Mouse (Mus musculus): ENCODE data around the gene P3h2. TPM values are rescaled to one million over a fixed set of nuclear protein-coding genes. Genes with fewer than 3 reads are reported as not detected.

The P3h2 gene
- polyA plus RNA-seq, 1 experiment from 2014 or later = 6.7 TPM

DNA sequence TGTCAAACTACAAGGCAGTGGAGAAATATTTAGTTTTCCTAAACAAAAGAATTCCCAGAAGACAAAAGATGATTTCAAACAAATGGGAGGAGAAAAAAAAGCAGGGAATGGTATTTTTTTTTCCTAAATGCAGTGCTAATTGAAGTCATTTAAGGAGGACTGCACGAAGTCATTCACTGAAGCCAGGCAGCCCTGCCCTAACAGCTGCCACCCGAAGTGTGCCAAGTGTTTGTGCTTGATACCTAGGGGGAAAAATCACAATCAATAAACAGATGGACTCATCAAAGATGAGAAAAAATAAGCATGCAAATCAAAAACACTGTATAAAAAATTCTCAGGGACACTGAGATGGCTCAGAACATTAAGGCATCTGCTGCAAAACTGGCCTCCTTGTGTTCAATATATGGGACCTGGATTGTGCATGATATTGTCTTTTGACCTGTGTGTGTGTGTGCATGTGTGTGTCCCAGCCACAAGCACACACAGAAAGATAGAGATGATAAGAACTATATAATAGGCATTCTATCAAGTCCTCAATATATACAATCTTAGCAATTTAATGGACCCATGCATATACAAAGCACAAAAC lies 76.1 kb downstream of the P3h2 start:
- H3K9me3 ChIP-seq (replicated peaks) = no peaks in the 10 kb centered on the region
- H3K4me3 ChIP-seq (replicated peaks) = no peak overlapping the region
- H3K4me1 ChIP-seq = peaks cover 13% of the 10 kb centered on the region
- no peaks in the 10 kb centered on the region for H3K36me3 ChIP-seq
- no peak overlapping the region for H3K4me2 ChIP-seq (replicated peaks)
- H3K27ac ChIP-seq (replicated peaks) = no peak overlapping the region
- 25% methylated on average over 2 of the region's 2 CpGs for WGBS
- ATAC-seq (ENCODE audit: insufficient number of reproducible peaks, low FRiP score, low TSS enrichment, low read depth) = no peak
- no peaks in the 10 kb centered on the region for H3K27me3 ChIP-seq
- H3K9ac ChIP-seq = no peak overlapping the region

DNA sequence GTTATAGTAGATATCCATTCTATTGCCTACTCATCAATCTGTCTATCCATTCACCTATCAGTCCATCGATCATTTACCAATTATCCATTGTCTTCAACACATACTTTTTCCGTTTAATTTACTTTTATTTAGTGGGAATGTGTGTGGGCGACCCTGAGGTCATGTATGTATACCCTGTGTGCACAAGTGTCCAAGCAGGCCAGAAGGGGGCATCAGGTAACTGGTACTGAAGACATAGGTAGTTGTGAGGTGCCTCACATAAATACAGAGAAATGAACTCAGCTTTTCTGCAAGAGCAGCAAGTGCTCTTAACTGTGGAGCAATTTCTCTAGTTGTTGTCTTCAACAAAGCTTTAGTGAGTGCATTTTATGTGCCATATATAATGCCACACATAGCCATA lies 79.2 kb downstream of the P3h2 start:
- no peaks in the 10 kb centered on the region for H3K36me3 ChIP-seq
- H3K9me3 ChIP-seq (replicated peaks) = no peaks in the 10 kb centered on the region
- WGBS = 80% methylated on average over 3 of the region's 3 CpGs
- no peak overlapping the region for H3K4me2 ChIP-seq (replicated peaks)
- no peak overlapping the region for H3K9ac ChIP-seq
- ATAC-seq (ENCODE audit: insufficient number of reproducible peaks, low FRiP score, low TSS enrichment, low read depth) = no peak
- H3K27me3 ChIP-seq = no peaks in the 10 kb centered on the region
- H3K4me3 ChIP-seq (replicated peaks) = no peak overlapping the region
- no peak overlapping the region for H3K27ac ChIP-seq (replicated peaks)
- H3K4me1 ChIP-seq = peaks cover 20% of the 10 kb centered on the region

DNA sequence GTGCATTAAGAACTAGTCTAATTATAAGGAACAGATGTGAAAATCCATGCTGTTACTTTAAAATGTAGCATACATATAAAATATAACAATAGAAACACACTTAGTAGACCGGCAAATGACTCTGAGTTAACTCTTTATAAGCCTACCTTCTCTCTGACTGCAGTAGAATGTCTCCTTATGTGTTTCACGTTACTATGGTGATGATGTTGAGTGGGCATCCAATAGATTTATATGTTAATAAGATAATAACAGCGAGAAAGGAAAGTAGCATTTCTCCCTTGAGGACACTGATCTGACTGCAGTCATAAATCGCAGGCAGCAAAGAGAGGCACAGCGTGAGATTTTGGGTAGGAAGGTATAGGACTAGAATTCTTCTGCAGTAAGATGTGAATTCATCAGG lies 81.0 kb downstream of the P3h2 start:
- ATAC-seq (ENCODE audit: insufficient number of reproducible peaks, low FRiP score, low TSS enrichment, low read depth) = no peak
- 67% methylated on average over 5 of the region's 5 CpGs for WGBS

DNA sequence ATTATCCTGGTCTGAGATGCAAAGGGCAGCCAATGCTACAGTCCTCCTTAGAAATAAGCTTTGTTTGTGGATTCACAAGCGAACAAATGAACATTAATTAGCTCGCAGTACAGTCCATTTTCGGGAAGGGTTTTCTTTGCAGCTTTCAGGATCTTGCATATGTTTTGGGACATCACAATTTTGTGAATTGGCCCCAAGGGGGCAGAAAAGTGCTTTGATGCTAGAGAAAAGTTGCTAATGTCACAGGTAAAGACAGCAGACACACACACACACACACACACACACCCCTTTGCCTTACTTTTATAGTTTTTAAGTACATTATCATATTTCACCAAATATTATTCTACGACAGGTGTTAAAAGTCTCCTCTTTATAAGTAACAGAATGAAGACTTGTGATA lies 82.2 kb downstream of the P3h2 start:
- Histone ChIP-seq H3K27me3 (no peaks in the 10 kb centered on the region), H3K27ac (replicated peaks) (no peak overlapping the region), H3K36me3 (no peaks in the 10 kb centered on the region), H3K9me3 (replicated peaks) (no peaks in the 10 kb centered on the region), H3K9ac (no peak overlapping the region), H3K4me3 (replicated peaks) (no peak overlapping the region), H3K4me2 (replicated peaks) (no peak overlapping the region), H3K4me1 (peaks cover 20% of the 10 kb centered on the region)
- ATAC-seq (ENCODE audit: insufficient number of reproducible peaks, low FRiP score, low TSS enrichment, low read depth) = no peak
- 69% methylated on average over 4 of the region's 4 CpGs for WGBS

More for the DNA sequence above, 81.0 kb downstream of the P3h2 start:
- Histone ChIP-seq H3K4me3 (replicated peaks) (no peak overlapping the region), H3K4me2 (replicated peaks) (no peak overlapping the region), H3K9ac (no peak overlapping the region), H3K27ac (replicated peaks) (no peak overlapping the region), H3K9me3 (replicated peaks) (no peaks in the 10 kb centered on the region), H3K36me3 (no peaks in the 10 kb centered on the region), H3K4me1 (peaks cover 20% of the 10 kb centered on the region), H3K27me3 (no peaks in the 10 kb centered on the region)

DNA sequence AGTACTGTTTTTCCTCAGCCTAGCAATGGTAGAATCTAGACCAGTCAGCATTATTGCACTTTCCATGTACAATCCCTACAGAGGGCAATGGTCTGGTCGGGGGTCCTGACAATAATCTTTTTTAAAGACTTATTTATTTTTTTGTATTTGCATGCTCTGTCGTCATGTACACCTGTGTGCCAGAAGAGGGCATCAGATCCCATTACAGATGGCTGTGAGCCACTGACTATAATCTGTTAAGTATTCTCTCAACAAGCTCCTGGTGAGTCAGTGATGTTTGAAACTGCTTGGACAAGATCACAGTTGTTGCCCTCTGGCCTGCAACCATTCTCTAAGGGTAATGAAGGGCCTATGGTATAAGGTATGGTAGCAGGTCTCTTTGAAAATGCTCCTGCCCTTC lies 83.8 kb downstream of the P3h2 start:
- 56% methylated on average over 2 of the region's 2 CpGs for WGBS
- H3K27me3 ChIP-seq = no peaks in the 10 kb centered on the region
- H3K4me3 ChIP-seq (replicated peaks) = no peak overlapping the region
- no peak overlapping the region for H3K4me2 ChIP-seq (replicated peaks)
- ATAC-seq (ENCODE audit: insufficient number of reproducible peaks, low FRiP score, low TSS enrichment, low read depth) = no peak
- no peak overlapping the region for H3K27ac ChIP-seq (replicated peaks)
- no peaks in the 10 kb centered on the region for H3K9me3 ChIP-seq (replicated peaks)
- H3K4me1 ChIP-seq = peaks cover 20% of the 10 kb centered on the region
- no peak overlapping the region for H3K9ac ChIP-seq
- H3K36me3 ChIP-seq = no peaks in the 10 kb centered on the region

DNA sequence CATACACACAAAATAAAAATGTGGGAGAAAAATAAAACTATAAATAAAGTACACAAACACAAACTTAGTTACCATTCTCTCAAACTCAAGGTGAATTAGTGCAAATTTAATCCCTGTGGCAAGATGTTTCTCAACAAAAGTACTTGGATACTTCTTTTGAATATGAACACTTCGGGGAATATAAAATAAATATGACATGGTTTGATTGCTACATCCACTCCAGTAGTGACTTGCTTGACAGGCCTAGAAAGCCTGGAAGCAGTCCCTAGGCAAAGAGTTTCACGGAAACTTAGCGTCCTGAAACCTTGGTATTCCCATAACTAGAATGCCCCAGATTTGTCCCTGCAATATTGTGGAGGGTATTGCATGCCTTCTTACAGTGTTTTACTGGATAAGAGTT lies 99.8 kb downstream of the P3h2 start:
- 73% methylated on average over 3 of the region's 3 CpGs for WGBS
- no peaks in the 10 kb centered on the region for H3K27me3 ChIP-seq
- no peaks in the 10 kb centered on the region for H3K4me1 ChIP-seq
- no peak for ATAC-seq (ENCODE audit: insufficient number of reproducible peaks, low FRiP score, low TSS enrichment, low read depth)
- H3K36me3 ChIP-seq = no peaks in the 10 kb centered on the region
- H3K4me2 ChIP-seq (replicated peaks) = no peak overlapping the region
- no peak overlapping the region for H3K9ac ChIP-seq
- H3K4me3 ChIP-seq (replicated peaks) = no peak overlapping the region
- no peaks in the 10 kb centered on the region for H3K9me3 ChIP-seq (replicated peaks)
- no peak overlapping the region for H3K27ac ChIP-seq (replicated peaks)

DNA sequence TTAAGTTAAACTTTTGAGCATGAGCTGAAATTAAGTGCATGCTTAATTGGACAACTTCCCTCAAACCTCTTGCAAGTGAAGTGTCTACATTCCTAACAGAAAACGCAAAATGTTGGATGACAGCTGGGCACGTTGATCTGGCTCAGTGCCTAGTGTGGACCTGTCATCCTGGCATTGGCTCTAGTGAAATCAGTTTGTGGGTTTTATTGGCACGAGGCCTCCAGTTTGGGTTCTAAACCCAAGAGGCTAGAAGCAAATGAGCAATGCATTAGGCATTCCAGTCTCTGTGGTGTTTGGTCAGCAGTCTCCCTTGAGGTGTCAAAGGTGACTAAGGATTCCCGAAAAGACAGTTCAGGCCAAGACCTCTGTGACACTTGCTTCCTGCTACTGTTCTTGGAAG lies 102.3 kb downstream of the P3h2 start:
- no peak overlapping the region for H3K9ac ChIP-seq
- H3K4me1 ChIP-seq = no peaks in the 10 kb centered on the region
- no peak overlapping the region for H3K27ac ChIP-seq (replicated peaks)
- H3K9me3 ChIP-seq (replicated peaks) = no peaks in the 10 kb centered on the region
- H3K36me3 ChIP-seq = no peaks in the 10 kb centered on the region
- no peaks in the 10 kb centered on the region for H3K27me3 ChIP-seq
- WGBS = 44% methylated on average over 4 of the region's 4 CpGs
- H3K4me2 ChIP-seq (replicated peaks) = no peak overlapping the region
- no peak overlapping the region for H3K4me3 ChIP-seq (replicated peaks)
- ATAC-seq (ENCODE audit: insufficient number of reproducible peaks, low FRiP score, low TSS enrichment, low read depth) = no peak

DNA sequence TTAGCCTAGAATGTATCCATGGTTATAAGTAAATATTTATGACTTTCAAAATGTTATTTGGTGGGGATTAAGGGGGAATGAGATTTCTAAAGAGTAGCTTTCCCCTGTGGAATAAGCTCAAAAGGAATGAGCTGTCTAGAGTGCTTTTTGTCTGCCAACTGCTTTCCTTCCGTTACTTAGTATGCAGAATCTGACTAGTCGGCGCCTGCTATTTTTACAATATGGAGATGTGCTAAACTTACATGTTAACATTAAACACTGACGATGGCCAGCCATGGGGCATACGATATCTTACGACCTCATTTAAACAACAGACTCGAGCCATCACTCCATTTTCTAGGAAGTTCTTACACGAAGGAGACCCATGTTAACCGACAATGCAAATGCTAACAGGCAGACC lies 102.7 kb downstream of the P3h2 start:
- H3K4me1 ChIP-seq = no peaks in the 10 kb centered on the region
- H3K36me3 ChIP-seq = no peaks in the 10 kb centered on the region
- no peak for ATAC-seq (ENCODE audit: insufficient number of reproducible peaks, low FRiP score, low TSS enrichment, low read depth)
- H3K27ac ChIP-seq (replicated peaks) = no peak overlapping the region
- no peak overlapping the region for H3K4me2 ChIP-seq (replicated peaks)
- WGBS = 67% methylated on average over 9 of the region's 9 CpGs
- no peaks in the 10 kb centered on the region for H3K9me3 ChIP-seq (replicated peaks)
- H3K27me3 ChIP-seq = no peaks in the 10 kb centered on the region
- no peak overlapping the region for H3K4me3 ChIP-seq (replicated peaks)
- H3K9ac ChIP-seq = no peak overlapping the region

DNA sequence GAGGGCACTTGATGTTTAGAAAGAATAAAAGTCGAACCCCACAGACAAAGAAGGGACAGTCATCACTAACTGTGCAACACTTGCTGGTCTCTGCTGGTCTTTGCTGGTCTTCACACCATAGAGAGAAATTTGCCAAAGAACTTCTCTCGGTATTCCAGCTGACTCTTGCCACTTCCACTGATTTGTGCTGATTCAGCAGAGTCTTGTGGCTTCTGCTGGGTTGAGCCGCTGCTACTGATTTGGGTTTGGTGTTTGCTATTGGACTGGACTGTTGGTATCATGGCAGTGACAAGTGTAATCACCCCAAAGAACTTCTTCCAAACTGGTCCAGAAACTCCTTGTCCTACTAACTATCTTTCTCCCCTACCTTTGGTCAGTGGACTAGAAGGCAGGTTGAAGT lies 111.0 kb downstream of the P3h2 start:
- Histone ChIP-seq H3K4me3 (replicated peaks) (no peak overlapping the region), H3K9ac (no peak overlapping the region), H3K4me1 (no peaks in the 10 kb centered on the region), H3K27ac (replicated peaks) (no peak overlapping the region), H3K27me3 (no peaks in the 10 kb centered on the region), H3K9me3 (replicated peaks) (no peaks in the 10 kb centered on the region), H3K4me2 (replicated peaks) (no peak overlapping the region), H3K36me3 (no peaks in the 10 kb centered on the region)
- ATAC-seq (ENCODE audit: insufficient number of reproducible peaks, low FRiP score, low TSS enrichment, low read depth) = no peak
- WGBS = 90% methylated on average over 3 of the region's 3 CpGs

DNA sequence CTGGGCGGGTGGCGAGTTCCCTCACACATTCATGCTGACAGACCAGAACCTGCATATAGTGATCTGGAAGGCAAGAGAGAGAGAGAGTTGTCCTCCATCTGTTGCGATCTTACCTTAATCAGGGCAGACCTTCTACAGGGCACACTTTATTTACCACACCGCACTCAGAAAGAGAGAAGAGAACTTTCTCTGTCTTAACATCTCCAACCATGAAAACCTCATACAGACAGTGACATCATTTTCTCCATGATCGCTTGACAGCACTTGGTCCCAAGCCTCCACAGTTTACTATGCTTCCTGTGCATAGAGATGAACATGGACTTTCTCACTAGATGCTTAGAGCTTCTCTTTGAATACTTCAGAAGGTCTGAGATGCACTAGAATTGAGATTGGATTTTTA lies 118.4 kb downstream of the P3h2 start:
- no peak overlapping the region for H3K4me3 ChIP-seq (replicated peaks)
- 89% methylated on average over 5 of the region's 5 CpGs for WGBS
- ATAC-seq (ENCODE audit: insufficient number of reproducible peaks, low FRiP score, low TSS enrichment, low read depth) = no peak
- no peak overlapping the region for H3K9ac ChIP-seq
- no peaks in the 10 kb centered on the region for H3K27me3 ChIP-seq
- H3K27ac ChIP-seq (replicated peaks) = no peak overlapping the region
- H3K4me1 ChIP-seq = no peaks in the 10 kb centered on the region
- H3K36me3 ChIP-seq = no peaks in the 10 kb centered on the region
- no peaks in the 10 kb centered on the region for H3K9me3 ChIP-seq (replicated peaks)
- H3K4me2 ChIP-seq (replicated peaks) = no peak overlapping the region

DNA sequence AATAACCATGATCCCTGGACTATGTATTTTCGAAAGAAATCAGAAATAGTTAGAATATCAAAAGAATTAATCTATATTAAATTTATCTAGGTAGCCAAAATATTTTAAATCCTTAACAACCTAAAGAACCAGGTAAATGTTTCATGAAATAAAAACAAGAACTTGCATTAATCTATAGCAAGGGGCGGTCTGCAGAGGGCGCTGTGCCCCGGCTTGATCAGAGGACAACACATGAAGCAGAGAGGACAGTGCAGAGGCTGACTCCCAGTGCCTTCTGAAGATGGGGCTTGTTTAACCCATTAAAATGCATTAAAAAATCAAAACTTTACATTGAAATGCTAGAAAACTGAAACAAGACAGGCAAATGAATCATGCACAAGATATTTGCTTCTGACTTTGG lies 121.9 kb downstream of the P3h2 start:
- Histone ChIP-seq H3K9ac (no peak overlapping the region), H3K36me3 (no peaks in the 10 kb centered on the region), H3K4me2 (replicated peaks) (no peak overlapping the region), H3K27ac (replicated peaks) (no peak overlapping the region), H3K4me3 (replicated peaks) (no peak overlapping the region), H3K4me1 (no peaks in the 10 kb centered on the region), H3K9me3 (replicated peaks) (no peaks in the 10 kb centered on the region), H3K27me3 (no peaks in the 10 kb centered on the region)
- 40% methylated on average over 4 of the region's 4 CpGs for WGBS
- no peak for ATAC-seq (ENCODE audit: insufficient number of reproducible peaks, low FRiP score, low TSS enrichment, low read depth)

DNA sequence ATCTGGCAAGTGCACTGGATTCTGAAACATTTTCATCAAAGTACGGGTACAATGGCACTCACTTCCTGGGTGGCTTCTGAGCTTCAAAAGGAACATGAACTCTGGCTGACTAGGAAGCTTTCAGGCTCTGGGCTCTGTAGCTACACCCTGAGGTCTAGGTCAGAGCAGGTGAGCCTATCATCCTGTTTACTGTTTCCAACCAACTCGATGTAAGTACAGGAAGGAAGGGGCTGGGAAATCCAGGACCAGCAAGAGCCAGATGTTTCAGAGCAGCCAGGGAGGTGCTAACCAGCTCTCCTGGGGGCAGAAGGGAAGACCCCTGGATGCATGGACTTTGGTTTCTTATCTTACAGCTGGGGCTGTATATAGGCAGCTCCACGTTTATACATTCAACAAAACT lies 126.5 kb downstream of the P3h2 start:
- Histone ChIP-seq H3K4me2 (replicated peaks) (no peak overlapping the region), H3K27ac (replicated peaks) (no peak overlapping the region), H3K27me3 (no peaks in the 10 kb centered on the region), H3K9me3 (replicated peaks) (no peaks in the 10 kb centered on the region), H3K4me1 (no peaks in the 10 kb centered on the region), H3K9ac (no peak overlapping the region), H3K4me3 (replicated peaks) (no peak overlapping the region), H3K36me3 (no peaks in the 10 kb centered on the region)
- WGBS = 60% methylated on average over 3 of the region's 3 CpGs
- ATAC-seq (ENCODE audit: insufficient number of reproducible peaks, low FRiP score, low TSS enrichment, low read depth) = no peak
